Mouse (Mus musculus) MEL (cell line): ENCODE data around the gene Camta2. TPM values are rescaled to one million over a fixed set of nuclear protein-coding genes. Genes with fewer than 3 reads are reported as not detected.
A peak's percentile ranks its signal among the peaks of the same experiment; 100 is the strongest.

ENCODE experiments used
- DNase-seq: peaks from one replicate; pipeline ENCODE4 v3.0.0; 2011; ENCODE audit warnings: low read depth, low spot score
- H3K27ac ChIP-seq: 2 replicates; pipeline ENCODE4 v1.5.1; 2012; ENCODE audit warnings: low read depth, mild to moderate bottlenecking, control low read depth, low read length, moderate library complexity; ENCODE audit not compliant: control insufficient read depth
- H3K27me3 ChIP-seq, 2 experiments: fragments of 150-350 bp in 1 of 2; sonication (generic) in 1 of 2; 2 replicates each; pipeline ENCODE4 v1.6.1; 2012; ENCODE audit warnings: low read length in 2 of 2, mild to moderate bottlenecking in 2 of 2, improper control_type of control experiment in 1 of 2, moderate library complexity in 1 of 2; ENCODE audit not compliant: insufficient read depth in 2 of 2, control insufficient read depth in 1 of 2
- H3K36me3 ChIP-seq, 2 experiments: 2 replicates each; pipeline ENCODE4 v1.6.1; 2012 to 2014; ENCODE audit warnings: low read length in 2 of 2, improper control_type of control experiment in 1 of 2, inconsistent platforms in 1 of 2, mild to moderate bottlenecking in 1 of 2; ENCODE audit not compliant: insufficient read depth in 2 of 2, control insufficient read depth in 1 of 2
- H3K4me1 ChIP-seq, 2 experiments: fragments of 150-350 bp in 1 of 2; sonication (generic) in 1 of 2; 2 replicates each; pipeline ENCODE4 v1.6.1; 2012; ENCODE audit warnings: low read length in 2 of 2, improper control_type of control experiment in 1 of 2, mild to moderate bottlenecking in 1 of 2; ENCODE audit not compliant: insufficient read depth in 2 of 2, control insufficient read depth in 1 of 2
- H3K4me3 ChIP-seq, 2 experiments: fragments of 150-350 bp in 1 of 2; sonication (generic) in 1 of 2; 2 replicates each; pipeline ENCODE4 v1.5.1; 2012; ENCODE audit warnings: low read depth in 2 of 2, low read length in 2 of 2, mild to moderate bottlenecking in 2 of 2, moderate library complexity in 2 of 2, control low read depth in 1 of 2, improper control_type of control experiment in 1 of 2; ENCODE audit not compliant: control insufficient read depth in 1 of 2, insufficient read depth in 1 of 2
- H3K79me2 ChIP-seq: 2 replicates; pipeline ENCODE4 v1.6.1; 2012; ENCODE audit warnings: mild to moderate bottlenecking, low read length, moderate library complexity; ENCODE audit not compliant: control insufficient read depth, poor library complexity, insufficient read depth
- H3K9ac ChIP-seq: 2 replicates; pipeline ENCODE4 v1.6.1; 2012; ENCODE audit warnings: low read depth, mild to moderate bottlenecking, control low read depth, low read length, moderate library complexity; ENCODE audit not compliant: control insufficient read depth, poor library complexity, severe bottlenecking
- H3K9me3 ChIP-seq: fragments of 150-350 bp; sonication (generic); replicated peaks from 2 replicates; pipeline ENCODE4 v1.6.1; 2012; ENCODE audit warnings: mild to moderate bottlenecking, low read length, improper control_type of control experiment, moderate library complexity; ENCODE audit not compliant: insufficient read depth
- CHD1 ChIP-seq: IDR thresholded peaks from 2 replicates; pipeline ENCODE4 v1.6.1; 2012; ENCODE audit warnings: low read depth, mild to moderate bottlenecking, inconsistent platforms, low read length, improper control_type of control experiment
- CHD2 ChIP-seq: IDR thresholded peaks from 2 replicates; pipeline ENCODE4 v1.6.1; 2011; ENCODE audit warnings: low read length, improper control_type of control experiment
- ELF1 ChIP-seq: IDR thresholded peaks from 2 replicates; pipeline ENCODE4 v1.6.1; 2014; ENCODE audit warnings: low read depth, mild to moderate bottlenecking, inconsistent platforms, low read length, improper control_type of control experiment, moderate library complexity
- ETS1 ChIP-seq: IDR thresholded peaks from 2 replicates; pipeline ENCODE4 v1.6.1; 2012; ENCODE audit warnings: low read depth, mild to moderate bottlenecking, inconsistent platforms, low read length, improper control_type of control experiment, moderate library complexity
- KAT2A ChIP-seq: conservative IDR thresholded peaks from 2 replicates; pipeline ENCODE4 v1.6.1; 2012; ENCODE audit warnings: low read depth, low read length, improper control_type of control experiment, inconsistent platforms
- MAFK ChIP-seq: IDR thresholded peaks from 2 replicates; pipeline ENCODE4 v1.6.1; 2011; ENCODE audit warnings: low read depth, mild to moderate bottlenecking, low read length, improper control_type of control experiment, borderline replicate concordance
- MAZ ChIP-seq: IDR thresholded peaks from 2 replicates; pipeline ENCODE4 v1.6.1; 2012; ENCODE audit warnings: low read depth, mild to moderate bottlenecking, inconsistent platforms, low read length, improper control_type of control experiment
- MXI1 ChIP-seq: IDR thresholded peaks from 2 replicates; pipeline ENCODE4 v1.6.1; 2011; ENCODE audit warnings: mild to moderate bottlenecking, low read depth, low read length, improper control_type of control experiment
- MYB ChIP-seq: IDR thresholded peaks from 2 replicates; pipeline ENCODE4 v1.6.1; 2011; ENCODE audit warnings: mild to moderate bottlenecking, low read depth, low read length, improper control_type of control experiment
- NRF1 ChIP-seq: IDR thresholded peaks from 2 replicates; pipeline ENCODE4 v1.6.1; 2014; ENCODE audit warnings: low read depth, mild to moderate bottlenecking, inconsistent platforms, low read length, improper control_type of control experiment, moderate library complexity; ENCODE audit not compliant: poor library complexity, insufficient read depth, severe bottlenecking
- POLR2A ChIP-seq, 2 experiments: IDR thresholded peaks; 2 replicates each; pipeline ENCODE4 v1.6.1; 2011 to 2012; ENCODE audit warnings: low read length in 2 of 2, mild to moderate bottlenecking in 2 of 2, control low read depth in 1 of 2, improper control_type of control experiment in 1 of 2, low read depth in 1 of 2, moderate library complexity in 1 of 2; ENCODE audit not compliant: control insufficient read depth in 1 of 2, insufficient read depth in 1 of 2, poor library complexity in 1 of 2
- POLR2AphosphoS2 ChIP-seq: IDR thresholded peaks from 2 replicates; pipeline ENCODE4 v1.6.1; 2011; ENCODE audit warnings: low read length, improper control_type of control experiment
- POLR2AphosphoS5 ChIP-seq: IDR thresholded peaks from 2 replicates; pipeline ENCODE4 v1.6.1; 2012; ENCODE audit warnings: low read depth, borderline replicate concordance, mild to moderate bottlenecking, inconsistent platforms, low read length, moderate library complexity, mixed read lengths
- RCOR1 ChIP-seq: IDR thresholded peaks from 2 replicates; pipeline ENCODE4 v1.6.1; 2012; ENCODE audit warnings: low read depth, mild to moderate bottlenecking, inconsistent platforms, low read length, improper control_type of control experiment
- TCF12 ChIP-seq: IDR thresholded peaks from 2 replicates; pipeline ENCODE4 v1.6.1; 2014; ENCODE audit warnings: low read depth, mild to moderate bottlenecking, inconsistent platforms, low read length, improper control_type of control experiment, moderate library complexity
- UBTF ChIP-seq: IDR thresholded peaks from 2 replicates; pipeline ENCODE4 v1.6.1; 2012; ENCODE audit warnings: low read depth, mild to moderate bottlenecking, inconsistent platforms, low read length, improper control_type of control experiment, moderate library complexity, borderline replicate concordance; ENCODE audit not compliant: insufficient read depth
- ZMIZ1 ChIP-seq: IDR thresholded peaks from 2 replicates; pipeline ENCODE4 v1.6.1; 2012; ENCODE audit warnings: low read depth, mild to moderate bottlenecking, inconsistent platforms, low read length, improper control_type of control experiment, moderate library complexity
- polyA plus RNA-seq, 2 experiments: library from polyadenylated mRNA; stranded (reverse) in 1 of 2; unstranded in 1 of 2; fragments of >175 nt in 1 of 2; fragments of >200 nt in 1 of 2; gene quantifications; 2 replicates each; pipeline versions ENCODE4 v1.2.1 to v1.2.4; 2012; ENCODE audit warnings: low replicate concordance in 2 of 2, low read depth in 1 of 2; ENCODE audit not compliant: insufficient read length in 2 of 2, insufficient read depth in 1 of 2, missing spikeins in 1 of 2
- total RNA-seq: library from RNA; depleted of rRNA; stranded (reverse); fragments of 300-350 nt; gene quantifications from 2 replicates; pipeline ENCODE4 v1.2.3, GENCODE M21; 2012

The Camta2 gene
- total and polyA plus RNA-seq, 3 experiments: 1.9 to 15.0 TPM; not detected in 1

- TF ChIP-seq RCOR1: no peak
- TF ChIP-seq CHD2: peak; percentile 97
- peak; percentile 84 for TF ChIP-seq ELF1
- TF ChIP-seq UBTF: no peak
- no peak; the same call in 1 of the 2 replicates for TF ChIP-seq KAT2A
- no peak for TF ChIP-seq POLR2AphosphoS5
- peak; percentile 91 for TF ChIP-seq POLR2AphosphoS2
- peak; percentile 71 for TF ChIP-seq NRF1
- TF ChIP-seq MYB: no peak
- TF ChIP-seq MAFK: no peak
- TF ChIP-seq ZMIZ1: peak; percentile 92; the same call in 1 of the 2 replicates
- TF ChIP-seq CHD1: no peak
- TF ChIP-seq ETS1: peak; percentile 64; the same call in 1 of the 2 replicates
Measured at GRCm38 (mm10) chr11:70646691-70647650, 40.9 kb downstream of the Camta2 start, which contains the start of the genes Rnf167 and Slc25a11 (continued).

- H3K4me1 ChIP-seq: peaks cover 12 to 41% of the 10 kb centered on the region in 2 experiments
Measured at GRCm38 (mm10) chr11:70646259-70646555, 41.7 kb downstream of the Camta2 start.

More at GRCm38 (mm10) chr11:70646259-70646555, 41.7 kb downstream of the Camta2 start:
- H3K27ac ChIP-seq: peak overlapping the region; percentile 69
- peaks cover 51% of the 10 kb centered on the region for H3K79me2 ChIP-seq
- peaks cover 11 to 38% of the 10 kb centered on the region in 2 experiments for H3K36me3 ChIP-seq
- H3K9me3 ChIP-seq: no peaks in the 10 kb centered on the region
- TF ChIP-seq TCF12: no peak
- no peak for TF ChIP-seq MAZ
- no peak for TF ChIP-seq POLR2A (IDR thresholded peaks at IDR 0.05; ENCODE audit: control insufficient read depth in 1 of 2, insufficient read depth in 1 of 2, low read depth in 1 of 2, low read length in 2 of 2, poor library complexity in 1 of 2)
- TF ChIP-seq MXI1: no peak
- TF ChIP-seq NRF1: no peak
- H3K27me3 ChIP-seq: no peaks in the 10 kb centered on the region
- peak overlapping the region; percentile 80 for H3K9ac ChIP-seq
- DNase-seq: no peak
- peak overlapping the region; percentile 56 to 70 for H3K4me3 ChIP-seq
